Mouse (Mus musculus) kidney, adult 2 months (tissue): ENCODE results near the gene Cep78.

Source experiments
- CTCF ChIP-seq: fragments of 200-500 bp; conservative IDR thresholded peaks from 2 replicates; pipeline ENCODE4 v1.5.1; 2011; ENCODE audit warnings: low read depth, mild to moderate bottlenecking, control low read depth, low read length, moderate library complexity, mixed read lengths; ENCODE audit not compliant: insufficient read depth, insufficient read length
- POLR2A ChIP-seq: fragments of 200-500 bp; IDR thresholded peaks from one replicate; pipeline ENCODE4 v1.6.1; 2011; ENCODE audit warnings: low read depth, low read length, control low read depth

GRCm38 (mm10) chr19:15941399-15941798 lies 43.4 kb downstream of the Cep78 start:
- TF ChIP-seq CTCF (no peak), POLR2A (no peak)
